ENCODE assay signal across 24 mouse cellular contexts in the genomic region with DNA sequence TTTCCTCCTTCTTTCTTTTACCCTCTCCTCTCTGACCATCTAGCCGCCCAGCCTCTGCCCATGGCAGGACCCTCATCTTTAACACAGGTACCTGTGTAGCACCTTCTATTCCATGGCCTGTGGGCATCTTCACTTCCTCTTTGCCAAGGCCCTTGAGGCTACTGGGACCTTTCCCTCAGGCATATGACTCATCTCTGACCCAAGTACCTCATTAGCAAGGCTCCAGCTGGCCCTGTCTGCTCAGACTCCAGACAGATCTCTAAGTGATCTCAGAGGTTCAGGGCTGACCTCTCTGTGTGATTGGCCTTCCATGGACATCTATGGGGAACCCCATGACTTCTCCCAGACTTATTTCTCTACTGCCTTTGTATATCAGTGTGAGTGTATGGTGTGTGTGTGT. TPM values are rescaled to one million over a fixed set of nuclear protein-coding genes. Genes with fewer than 3 reads are reported as not detected.
DNase-seq lines count a peak whose midpoint lies in the region; ATAC-seq and TF ChIP-seq lines count a peak whose summit lies in the region.
"Had no signal": no experiment of that assay in that cellular context is flagged by ENCODE, and none has a peak within 500 bp of the region (broad histone marks: within the 10 kb centered on the region; RNA-seq: fewer than 3 reads in every experiment).

No protein-coding gene starts in this region.

- H3K9me3 ChIP-seq in forebrain, embryonic 14.5 days (replicated peaks; ENCODE audit: control insufficient read depth, low read length), result no peaks in the 10 kb centered on the region
- H3K9me3 ChIP-seq: embryonic facial prominence, embryonic 10.5 days; hindbrain, embryonic 15.5 days; midbrain, embryonic 13.5 days had no signal

- no peaks in the 10 kb centered on the region for H3K36me3 ChIP-seq in forebrain, embryonic 14.5 days (ENCODE audit: control insufficient read depth, insufficient read depth, low read length)
- H3K36me3 ChIP-seq: embryonic facial prominence, embryonic 10.5 days; hindbrain, embryonic 15.5 days; midbrain, embryonic 13.5 days had no signal

- no peaks in the 10 kb centered on the region for H3K4me1 ChIP-seq in forebrain, embryonic 14.5 days (ENCODE audit: control insufficient read depth, insufficient read depth, low read length)
- H3K4me1 ChIP-seq: hindbrain, embryonic 15.5 days had no signal

- DNase-seq in adrenal gland, postnatal 14 days, result peak; percentile 32
- DNase-seq in adrenal gland, adult 18-20 months (ENCODE audit: low spot score in 2 of 2), result no peak
- DNase-seq in 416B (ENCODE audit: low read depth), result peak; percentile 57
- no peak for DNase-seq in Patski (ENCODE audit: low read depth, low spot score)
- no peak for DNase-seq in frontal cortex, postnatal 36 days (ENCODE audit: low spot score in 2 of 2)
- DNase-seq in forebrain, embryonic 14.5 days (ENCODE audit: low spot score), result no peak
- no peak for DNase-seq in urinary bladder, postnatal 10 days (ENCODE audit: low spot score)
- DNase-seq: cerebellum, adult 9-10 months; gastrocnemius, postnatal 25 days; heart, adult 2 months; heart, postnatal 4 days; kidney, adult 2 months; layer of hippocampus, adult 9-11 months; right cerebral cortex, postnatal 25 days; spleen, adult 18-20 months had no signal

- no peaks in the 10 kb centered on the region for H3K27me3 ChIP-seq in Patski
- H3K27me3 ChIP-seq in forebrain, embryonic 14.5 days (replicated peaks; ENCODE audit: control insufficient read depth, insufficient read depth, low read length), result no peaks in the 10 kb centered on the region
- H3K27me3 ChIP-seq: hindbrain, embryonic 15.5 days had no signal

- no peak overlapping the region for H3K9ac ChIP-seq in forebrain, embryonic 14.5 days (ENCODE audit: low read length)
- H3K9ac ChIP-seq: hindbrain, embryonic 15.5 days; liver, embryonic 14.5 days; midbrain, embryonic 13.5 days had no signal

- TF ChIP-seq CTCF in Patski (IDR thresholded peaks at IDR 0.05), result no peak

- no peak overlapping the region for H3K4me2 ChIP-seq in forebrain, embryonic 14.5 days (ENCODE audit: low read length)
- H3K4me2 ChIP-seq: hindbrain, embryonic 15.5 days; midbrain, embryonic 13.5 days had no signal

- 100% methylated on average over 1 of the region's 1 CpGs for WGBS in forebrain, embryonic 14.5 days

- H3K27ac ChIP-seq in forebrain, embryonic 14.5 days (ENCODE audit: low read depth, low read length), result no peak overlapping the region
- H3K27ac ChIP-seq: embryonic facial prominence, embryonic 10.5 days; heart, adult 2 months; hindbrain, embryonic 15.5 days; kidney, postnatal 0 days; left cerebral cortex, adult 2 months; liver, embryonic 14.5 days; macrophage; midbrain, embryonic 13.5 days had no signal

- POLR2A ChIA-PET in Patski (lab: Charles Lee), result no interaction called here

- no peak overlapping the region for H3K4me3 ChIP-seq in forebrain, embryonic 14.5 days (ENCODE audit: low read depth, low read length)
- H3K4me3 ChIP-seq: embryonic facial prominence, embryonic 10.5 days; heart, adult 2 months; hindbrain, embryonic 15.5 days; left cerebral cortex, adult 2 months; midbrain, embryonic 13.5 days had no signal

- CTCF ChIA-PET in Patski (lab: Charles Lee), result no interaction called here

- ATAC-seq in Patski, result peak; percentile 71
- peak; percentile 61 for ATAC-seq in megakaryocyte progenitor cell, adult 5-6 weeks (replicated peaks; ENCODE audit: poor library complexity)
- ATAC-seq in forebrain, embryonic 14.5 days, result no peak
- ATAC-seq: forebrain, embryonic 16.5 days; midbrain, embryonic 13.5 days had no signal

- in situ Hi-C loops in Patski (cut with MboI; ENCODE audit: low pct_unique_long_range_greater_than_20kb), result no loop called here

RNA-seq across cellular contexts. Expression of gene Tmem37, which starts 6.8 kb away (rescaled TPM):
- 19.8 and 26.9 TPM in 2 replicates for total RNA-seq in adrenal gland, postnatal 14 days (2021)
- 10 to 100 TPM in 1 of 2 experiments, 1 to 10 TPM in 1; 8.3 to 26.7 TPM for total RNA-seq in adrenal gland, adult 18-20 months (2021)
- polyA plus RNA-seq in Patski (2021), result 59.6 TPM
- 0.12 TPM in 1 of 2 replicates, not detected in the other for total RNA-seq in megakaryocyte progenitor cell, adult 5-6 weeks (2015)
- 0.46 TPM in 1 of 2 replicates, not detected in the other for total RNA-seq in megakaryocyte progenitor cell, adult 5-6 weeks (2017)
- 7.3 and 8.2 TPM in 2 replicates for polyA plus RNA-seq in forebrain, embryonic 14.5 days (2014; fragmentation: Nextera tagmentation; extraction: Ambion mirVana)

RNA-seq across cellular contexts. Expression of gene Dbi, which starts 40.2 kb away (rescaled TPM):
- 891 and 1,093 TPM in 2 replicates for total RNA-seq in adrenal gland, postnatal 14 days (2021)
- total RNA-seq in adrenal gland, adult 18-20 months (2021), result 1,000 to 10,000 TPM; 1,010 to 2,386 TPM
- 680 TPM for polyA plus RNA-seq in Patski (2021)
- 344 and 366 TPM in 2 replicates for total RNA-seq in megakaryocyte progenitor cell, adult 5-6 weeks (2015)
- 314 and 346 TPM in 2 replicates for total RNA-seq in megakaryocyte progenitor cell, adult 5-6 weeks (2017)
- 1,393 and 1,470 TPM in 2 replicates for polyA plus RNA-seq in forebrain, embryonic 14.5 days (2014; fragmentation: Nextera tagmentation; extraction: Ambion mirVana)

RNA-seq across cellular contexts. Expression of gene 3110009E18Rik, which starts 40.4 kb away (rescaled TPM):
- 8.8 and 10.7 TPM in 2 replicates for total RNA-seq in adrenal gland, postnatal 14 days (2021)
- 10 to 100 TPM in 1 of 2 experiments, 1 to 10 TPM in 1; 8.6 to 10.5 TPM for total RNA-seq in adrenal gland, adult 18-20 months (2021)
- polyA plus RNA-seq in Patski (2021), result 10.6 TPM
- 12.3 and 13.0 TPM in 2 replicates for total RNA-seq in megakaryocyte progenitor cell, adult 5-6 weeks (2015)
- 2.4 and 11.5 TPM in 2 replicates for total RNA-seq in megakaryocyte progenitor cell, adult 5-6 weeks (2017)
- polyA plus RNA-seq in forebrain, embryonic 14.5 days (2014; fragmentation: Nextera tagmentation; extraction: Ambion mirVana), result 25.9 and 27.3 TPM in 2 replicates

Comparison
In these comparisons a context has a peak if more than half of its experiments do, and no peak if none do; other contexts are left out.
1. DNase-seq: peak in adrenal gland, postnatal 14 days (single experiment) and 416B (single experiment); none in adrenal gland, adult 18-20 months (0 of 2), Patski (single experiment), frontal cortex, postnatal 36 days (0 of 2), forebrain, embryonic 14.5 days (single experiment) and urinary bladder, postnatal 10 days (single experiment).
2. RNA of gene Tmem37, which starts 6.8 kb away (total RNA-seq): 19.8 to 26.9 TPM in adrenal gland, postnatal 14 days and 8.3 to 26.7 TPM in adrenal gland, adult 18-20 months; 0.12 to 0.46 TPM in megakaryocyte progenitor cell, adult 5-6 weeks; every median in the first group is over 4 times any median in the second.